Mouse (Mus musculus) thymus, postnatal 25 days (tissue): Measurements from ENCODE around the gene Uqcrq.

Source experiments
- DNase-seq: peaks from one replicate; pipeline ENCODE4 v3.0.0; 2022

The Uqcrq gene

GRCm38 (mm10) chr11:53430670-53431346 lies at the start of gene Uqcrq, which contains the start of gene Gdf9:
Gene Uqcrq (minus strand): TSS chr11:53430831.
Gene Gdf9 (plus strand): TSS chr11:53431023.
- DNase-seq, result peak; percentile 99

GRCm38 (mm10) chr11:53479783-53480301 lies 49.2 kb upstream of the Uqcrq start, which contains the start of the genes Gm9945 and Sowaha:
Gene Gm9945 (plus strand): TSS chr11:53480166.
Gene Sowaha (minus strand): TSS chr11:53480274.
- DNase-seq, result peak; percentile 25

GRCm38 (mm10) chr11:53479171-53479782 lies 48.6 kb upstream of the Uqcrq start:
- no peak for DNase-seq

- no peak for DNase-seq
Observed at GRCm38 (mm10) chr11:53478383-53479170, 47.9 kb upstream of the Uqcrq start.

- no peak for DNase-seq
Observed at GRCm38 (mm10) chr11:53477833-53478232, 47.2 kb upstream of the Uqcrq start.

- no peak for DNase-seq
Observed at GRCm38 (mm10) chr11:53475620-53476019, 45.0 kb upstream of the Uqcrq start.

- DNase-seq, result no peak
Observed at GRCm38 (mm10) chr11:53472709-53473108, 42.1 kb upstream of the Uqcrq start.

GRCm38 (mm10) chr11:53469968-53470695 lies 39.5 kb upstream of the Uqcrq start, which contains the start of gene Gm9837:
Gene Gm9837 (minus strand): TSS chr11:53470479.
- peak; percentile 83 for DNase-seq

GRCm38 (mm10) chr11:53469294-53469967 lies 38.8 kb upstream of the Uqcrq start:
- no peak for DNase-seq

- DNase-seq, result peak; percentile 49
Observed at GRCm38 (mm10) chr11:53466231-53466971, 35.8 kb upstream of the Uqcrq start.

GRCm38 (mm10) chr11:53463551-53464424 lies 33.2 kb upstream of the Uqcrq start:
- DNase-seq, result no peak

GRCm38 (mm10) chr11:53461727-53462126 lies 31.1 kb upstream of the Uqcrq start:
- no peak for DNase-seq

- no peak for DNase-seq
Observed at GRCm38 (mm10) chr11:53460192-53460591, 29.6 kb upstream of the Uqcrq start.

GRCm38 (mm10) chr11:53458996-53459395 lies 28.4 kb upstream of the Uqcrq start:
- no peak for DNase-seq

- DNase-seq, result no peak
Observed at GRCm38 (mm10) chr11:53457372-53457954, 26.8 kb upstream of the Uqcrq start.

- DNase-seq, result no peak
Observed at GRCm38 (mm10) chr11:53456474-53457371, 26.1 kb upstream of the Uqcrq start, which contains the start of the genes Gm10447 and Shroom1. Gene Gm10447 (minus strand): TSS chr11:53457110. Gene Shroom1 (plus strand): TSS chr11:53457205.

GRCm38 (mm10) chr11:53453031-53453430 lies 22.4 kb upstream of the Uqcrq start:
- DNase-seq, result no peak

GRCm38 (mm10) chr11:53452396-53452795 lies 21.8 kb upstream of the Uqcrq start:
- DNase-seq, result no peak
